Mouse (Mus musculus): ENCODE results near the gene 3110001I22Rik. TPM values are rescaled to one million over a fixed set of nuclear protein-coding genes. Genes with fewer than 3 reads are reported as not detected.

Gene 3110001I22Rik
- total RNA-seq, 2 experiments from 2014 or later = 2.5 to 3.8 TPM

DNA sequence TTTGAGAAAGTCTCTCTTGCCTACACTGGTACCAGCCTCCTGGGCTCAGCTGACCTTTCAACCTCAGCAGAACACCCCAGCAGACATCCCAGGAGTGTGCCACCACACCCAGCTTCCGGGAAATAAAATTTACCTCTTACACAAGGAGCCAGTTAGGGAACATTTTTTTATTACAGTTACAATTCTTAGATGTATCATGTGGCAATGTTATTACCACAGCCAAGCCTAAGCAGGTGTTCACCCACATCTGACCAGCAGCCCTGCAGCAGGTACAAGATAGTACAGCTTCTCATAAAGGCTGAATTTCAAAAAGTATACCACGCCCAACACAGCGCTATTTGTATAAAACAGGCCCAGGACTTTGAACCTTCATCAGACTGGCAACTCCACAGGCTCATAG lies 43.2 kb downstream of the 3110001I22Rik start:
- intact Hi-C loops (cut with DNase I) = no loop called here
- no peak for DNase-seq

DNA sequence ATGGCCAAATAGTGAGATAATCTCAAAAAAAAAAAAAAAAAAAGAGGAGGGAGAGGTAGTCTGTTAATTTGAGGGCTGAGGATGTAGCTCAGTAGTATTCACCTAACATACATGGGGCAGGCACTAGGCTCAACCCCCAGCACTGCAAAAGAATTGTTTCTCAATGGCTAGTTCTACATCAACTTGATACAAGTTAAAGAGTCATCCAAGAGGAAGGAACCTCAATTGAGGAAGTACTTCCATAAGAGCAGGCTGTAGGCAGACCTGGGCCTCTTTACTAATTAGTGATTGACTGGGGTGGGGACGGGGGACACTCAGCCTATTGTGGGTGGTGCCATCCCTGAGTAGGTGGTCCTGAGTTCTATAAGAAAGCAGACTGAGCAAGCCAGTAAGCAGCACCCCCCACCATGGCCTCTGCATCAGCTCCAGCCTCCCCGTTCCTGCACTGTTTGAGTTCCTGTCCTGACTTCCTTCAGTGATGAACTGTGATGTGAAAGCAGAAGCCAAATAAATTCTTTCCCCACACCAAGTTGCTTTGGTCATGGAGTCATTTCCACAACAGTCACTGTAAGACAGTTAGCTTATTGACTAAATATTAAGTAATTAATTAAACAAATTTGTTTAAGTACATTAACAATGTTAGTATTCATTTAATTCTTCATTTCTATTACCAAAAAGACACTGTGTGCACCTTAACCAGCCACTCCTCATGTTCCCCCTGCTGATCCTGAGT lies 45.3 kb downstream of the 3110001I22Rik start:
- DNase-seq = no peak
- intact Hi-C loops (cut with DNase I) = no loop called here

DNA sequence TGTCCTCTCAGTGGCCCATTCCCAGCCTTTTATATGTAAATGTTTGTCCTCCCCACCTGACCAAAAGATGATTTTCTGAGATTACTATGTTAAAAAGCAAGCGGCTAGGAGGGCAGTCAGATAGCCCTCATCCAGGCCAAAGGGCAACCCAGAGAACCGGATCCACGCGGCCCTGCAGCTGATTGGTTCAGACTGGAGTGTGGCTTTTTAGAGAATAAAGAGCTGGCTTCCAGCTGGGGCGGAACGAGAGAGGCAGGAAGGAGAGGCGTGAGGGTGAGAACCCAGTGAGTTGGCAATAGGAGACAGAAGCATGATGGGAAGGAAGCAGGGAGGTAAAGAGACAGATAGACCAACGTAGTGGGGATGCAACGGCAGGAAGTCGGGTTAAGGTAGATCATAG lies 51.2 kb downstream of the 3110001I22Rik start:
- intact Hi-C loops (cut with DNase I) = no loop called here
- DNase-seq = no peak

DNA sequence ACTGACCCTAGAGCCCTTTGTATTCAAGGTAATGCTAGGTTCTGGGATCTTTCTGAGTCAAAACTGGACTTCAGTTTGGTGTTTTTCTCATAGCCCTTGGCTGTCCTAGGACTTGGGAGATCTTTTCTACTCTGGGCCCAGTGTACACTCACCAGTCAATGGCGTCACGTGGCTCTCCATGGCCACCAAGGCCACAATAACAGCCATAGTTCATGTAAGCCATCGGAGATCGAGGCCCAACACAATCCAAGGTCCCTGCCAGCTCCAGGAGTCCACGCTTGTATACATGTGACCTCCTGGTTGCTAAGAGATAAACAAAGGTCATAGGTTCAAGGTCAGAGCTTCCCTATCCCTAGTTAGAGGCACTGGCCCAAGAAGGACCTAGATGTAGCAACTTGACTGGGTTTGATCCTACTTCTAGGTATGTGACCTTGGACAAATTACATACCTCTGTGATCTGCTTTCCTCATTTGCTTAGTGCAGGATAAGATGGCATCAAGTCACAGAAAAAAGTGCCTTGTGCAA lies 56.1 kb downstream of the 3110001I22Rik start:
- intact Hi-C loops (cut with DNase I) = no loop called here
- no peak for DNase-seq

Other genes with a start within 250 kb of the 3110001I22Rik start
- gene Parn, start 3.8 kb upstream of the 3110001I22Rik start, total RNA-seq (2021) = 10 to 100 TPM; 13.8 to 14.1 TPM
- gene Bfar, start 71 bp upstream of the 3110001I22Rik start, total RNA-seq (2021) = 10 to 100 TPM; 43.0 to 48.4 TPM
- gene Pla2g10, start 59.1 kb downstream of the 3110001I22Rik start, total RNA-seq (2021) = not detected
- gene Rrn3, start 108.8 kb downstream of the 3110001I22Rik start, total RNA-seq (2021) = 10 to 100 TPM; 35.5 to 36.8 TPM
- 10 to 100 TPM; 49.7 to 50.1 TPM for gene Ntan1, start 146.9 kb downstream of the 3110001I22Rik start, total RNA-seq (2021)
- gene Pdxdc1, start 231.2 kb downstream of the 3110001I22Rik start, total RNA-seq (2021) = 10 to 100 TPM; 69.7 to 72.4 TPM
- under 1 TPM; 0.59 to 0.79 TPM for gene Mpv17l, start 231.2 kb downstream of the 3110001I22Rik start, total RNA-seq (2021)